Mouse (Mus musculus): Measurements from ENCODE around the gene Slc9a5.

DNA sequence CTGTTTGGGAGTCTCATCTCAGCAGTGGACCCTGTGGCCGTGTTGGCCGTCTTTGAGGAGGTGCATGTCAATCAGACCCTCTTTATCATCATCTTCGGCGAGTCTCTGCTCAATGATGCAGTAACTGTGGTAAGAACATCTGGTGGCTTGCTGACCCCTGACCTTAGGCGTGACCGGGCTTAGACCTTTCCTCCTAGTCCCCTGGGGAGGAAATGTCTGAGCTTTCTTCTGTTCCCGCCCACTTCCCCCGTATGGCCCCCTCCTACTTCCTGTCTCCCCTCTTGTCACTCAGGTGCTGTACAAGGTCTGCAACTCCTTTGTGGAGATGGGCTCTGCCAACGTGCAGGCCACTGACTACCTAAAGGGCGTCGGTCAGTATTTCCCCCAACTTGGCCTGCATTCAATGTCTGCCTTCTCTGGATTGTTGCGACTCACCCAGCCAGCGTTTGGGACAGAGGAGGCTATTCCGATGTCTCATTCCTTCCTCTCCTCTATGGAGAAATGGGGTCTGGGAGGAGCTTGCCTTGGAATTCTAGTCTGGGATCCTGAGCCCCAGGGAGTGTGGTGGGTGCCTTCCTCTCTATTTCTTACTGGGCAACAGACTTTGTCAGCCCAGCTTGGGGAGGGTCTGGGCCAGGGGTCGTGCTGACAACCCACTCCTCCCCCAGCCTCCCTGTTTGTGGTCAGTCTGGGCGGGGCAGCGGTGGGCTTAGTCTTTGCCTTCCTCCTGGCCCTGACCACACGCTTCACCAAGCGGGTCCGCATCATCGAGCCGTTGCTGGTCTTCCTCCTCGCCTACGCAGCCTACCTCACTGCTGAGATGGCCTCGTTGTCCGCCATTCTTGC, 6.8 kb downstream of the Slc9a5 start:
- TF ChIP-seq CTCF (IDR thresholded peaks at IDR 0.05; ENCODE audit: low read depth) (no peak), EP300 (optimal IDR thresholded peaks at IDR 0.05) (no peak)

Measured in stomach, postnatal 0 days (tissue).